Mouse (Mus musculus): ENCODE results near the gene Ednra.

Gene Ednra

DNA sequence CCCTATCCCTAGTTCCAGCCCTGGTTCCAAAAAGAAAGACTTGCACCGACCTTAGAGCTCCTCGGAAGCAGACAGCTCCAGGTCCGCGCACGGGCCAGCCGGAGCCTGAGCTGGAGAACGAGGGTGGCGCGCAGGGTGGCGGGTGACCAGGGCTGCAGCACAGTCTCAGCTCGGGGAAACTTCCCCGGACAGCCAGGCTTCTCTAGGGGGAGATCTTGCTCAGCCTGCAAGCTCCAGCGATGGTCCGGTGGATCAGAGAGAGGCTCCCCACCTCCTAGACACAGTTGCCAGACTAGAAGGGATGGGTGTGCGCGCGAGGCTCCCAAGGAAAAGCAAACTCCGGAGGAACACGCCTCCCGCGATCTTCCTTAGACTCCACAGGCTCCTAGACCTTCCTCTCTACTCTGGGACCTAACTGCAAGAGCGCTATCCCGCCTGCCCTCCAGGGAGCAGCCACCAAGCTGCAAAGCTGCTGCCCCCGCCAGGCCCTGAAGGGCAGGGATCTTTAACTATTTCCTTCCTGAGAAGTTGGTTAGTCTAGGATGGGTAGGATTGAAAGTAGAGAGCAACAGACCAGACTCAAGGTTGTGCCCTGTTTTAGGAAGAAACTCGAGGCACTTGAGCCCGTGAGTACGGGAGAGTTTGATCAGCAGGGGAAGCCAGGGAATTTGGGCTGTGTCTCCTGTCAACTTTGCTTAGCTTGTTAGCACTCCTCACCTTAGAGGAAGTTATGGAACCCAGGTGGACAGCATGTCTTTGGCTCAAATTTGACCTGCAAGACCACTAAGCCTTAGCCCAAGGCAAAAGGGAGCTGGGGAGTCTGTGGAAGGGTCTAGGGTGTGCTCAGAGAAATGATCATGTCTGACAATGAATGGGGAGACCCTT is at the start of gene Ednra:
Ednra (minus strand) TSS at position 419 of the 885 bp plus-strand sequence.
- DNase-seq: peak; percentile 97

DNA sequence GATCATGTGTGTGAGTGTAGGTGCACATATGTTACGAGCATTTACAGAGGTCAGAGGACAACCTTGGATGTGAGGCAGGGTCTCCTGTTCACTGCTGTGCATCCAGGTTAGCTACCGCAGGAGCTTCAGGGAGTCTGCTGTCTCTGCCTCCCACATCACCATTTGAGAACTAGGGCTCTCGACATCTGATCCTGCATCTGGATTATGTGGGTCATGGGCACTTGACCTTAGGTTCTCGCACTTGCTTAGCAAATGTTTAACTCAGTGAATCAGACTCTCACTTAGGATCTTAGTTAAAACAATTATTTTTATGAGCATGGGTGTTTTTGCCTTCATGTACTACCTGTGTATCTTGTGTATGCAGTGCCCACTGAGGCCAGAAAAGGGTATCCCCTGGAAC is 49.6 kb upstream of the Ednra start:
- peak; percentile 37 for DNase-seq

DNA sequence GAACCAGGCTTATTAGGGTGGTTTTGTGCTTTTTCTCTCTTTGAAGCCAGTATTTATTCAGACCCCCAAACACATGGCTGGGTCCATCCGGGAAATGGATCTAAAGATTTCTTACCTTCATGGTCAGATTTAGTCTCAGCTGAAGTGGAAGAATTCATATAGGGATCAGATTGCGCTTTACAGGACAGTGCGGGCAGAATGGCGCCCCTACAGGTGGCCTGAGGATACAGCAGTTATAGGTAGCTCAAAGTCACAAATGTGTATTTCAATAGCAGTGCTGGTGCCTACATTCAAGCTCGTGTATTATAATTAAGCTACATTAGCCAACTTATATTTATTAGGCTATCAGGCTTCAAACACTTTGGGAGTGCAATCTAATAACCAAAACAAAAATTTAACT is 49.0 kb upstream of the Ednra start:
- peak; percentile 67 for DNase-seq

DNA sequence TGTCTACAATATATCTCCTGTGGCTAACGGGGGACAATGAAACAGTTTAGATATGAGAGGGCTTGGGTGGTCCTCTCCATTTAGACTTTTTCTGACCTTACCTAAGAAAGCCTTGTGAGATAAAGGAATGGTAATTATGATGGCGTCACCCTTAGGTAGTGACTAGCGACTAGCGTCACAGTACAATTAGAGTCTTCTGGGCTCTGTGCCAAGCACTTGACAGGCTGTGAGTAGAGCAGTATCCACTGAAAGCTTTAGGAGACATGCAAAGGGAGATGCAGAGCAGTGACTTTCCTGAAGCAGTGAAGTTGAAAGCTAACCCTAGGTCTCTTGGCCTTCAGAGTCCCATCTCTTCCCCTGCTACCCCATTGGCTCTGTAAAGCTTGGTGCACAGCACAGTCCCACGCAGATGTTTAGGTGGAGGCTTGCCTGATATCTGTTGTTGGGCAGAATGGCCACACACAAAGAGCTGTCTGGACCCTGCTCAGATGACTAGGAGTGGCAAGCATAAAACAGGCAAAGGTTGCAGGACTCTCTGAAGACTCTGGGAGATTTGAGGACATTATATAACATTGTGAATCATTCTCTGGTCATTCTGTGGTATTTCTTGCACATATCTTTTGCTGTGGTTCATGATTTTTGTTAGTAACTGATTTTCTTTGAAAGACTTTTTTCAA is 48.1 kb upstream of the Ednra start:
- DNase-seq: peak; percentile 36

DNA sequence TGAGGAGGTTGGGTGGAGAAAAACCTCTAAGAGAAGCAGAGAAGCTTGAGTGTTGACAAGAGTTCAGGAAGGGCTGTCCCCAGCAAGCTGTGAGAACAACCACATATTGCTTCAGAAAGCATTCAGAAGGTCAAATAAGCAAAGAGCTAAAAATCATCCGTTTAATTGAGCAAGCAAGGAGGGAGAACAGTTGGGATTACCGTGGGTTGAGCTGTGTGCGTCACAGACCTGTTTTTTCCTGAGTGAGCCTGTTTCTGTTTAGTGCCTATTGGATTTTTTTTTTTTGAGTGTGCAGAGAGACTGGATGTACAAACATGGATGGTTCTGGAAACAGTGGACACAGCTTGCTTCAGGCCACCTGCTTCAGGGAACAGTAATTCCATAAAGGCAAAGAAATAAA is 46.7 kb upstream of the Ednra start:
- DNase-seq: no peak

DNA sequence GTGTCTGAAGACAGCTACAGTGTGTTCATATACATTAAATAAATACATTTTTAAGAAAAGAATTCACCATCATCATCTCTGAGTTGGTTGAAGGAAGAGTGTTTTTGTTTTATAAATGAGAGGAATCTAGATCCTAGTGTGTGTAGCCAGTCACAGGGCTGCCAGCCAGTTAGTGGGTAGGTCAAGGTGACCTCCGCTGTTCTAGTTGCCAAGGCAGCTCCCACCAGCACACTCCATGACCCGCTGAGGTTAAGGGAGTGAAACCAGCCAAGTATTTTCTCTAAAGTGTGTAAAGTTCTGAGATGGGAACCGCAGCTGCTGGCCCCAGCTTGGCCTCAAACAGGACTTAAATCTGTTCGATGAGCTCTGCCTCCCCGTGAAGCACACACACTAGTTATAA is 44.7 kb upstream of the Ednra start:
- no peak for DNase-seq

DNA sequence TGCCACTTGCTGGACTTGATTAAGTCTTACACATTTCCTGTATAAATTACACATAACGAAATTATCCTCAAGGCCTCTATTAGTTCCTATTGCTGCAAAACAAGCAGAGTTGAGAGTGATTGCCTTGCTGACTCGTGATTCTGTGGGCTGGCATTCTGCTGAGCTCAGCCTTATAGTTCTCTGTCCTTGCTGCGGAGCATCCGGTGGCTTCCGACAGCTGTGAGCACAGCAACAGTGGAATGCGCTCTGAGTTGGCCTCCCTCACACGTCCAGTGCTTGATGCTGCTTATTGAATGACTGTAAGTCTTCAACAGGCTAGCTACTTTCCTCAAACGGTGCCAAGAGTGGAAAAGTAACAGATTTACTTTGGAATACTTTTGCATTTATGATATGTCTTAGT is 40.0 kb upstream of the Ednra start:
- peak; percentile 45 for DNase-seq

DNA sequence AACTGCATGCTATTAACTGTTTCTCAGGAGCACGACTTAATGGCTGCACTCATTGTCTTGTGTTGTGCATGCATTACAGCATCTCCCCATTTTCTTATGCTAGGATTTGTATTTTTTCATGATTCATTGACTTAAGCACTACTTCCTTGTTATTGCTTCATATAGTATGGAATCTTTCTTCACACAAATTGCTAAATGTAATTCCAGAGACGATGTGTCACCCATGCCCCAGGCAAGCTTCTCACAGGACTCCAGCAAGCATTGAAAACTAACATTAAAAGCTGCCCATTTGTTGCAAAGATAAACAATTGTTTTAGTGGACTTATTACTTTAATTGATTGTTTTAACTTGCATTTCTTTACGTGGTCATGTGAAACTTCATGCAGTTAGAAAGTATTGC is 38.7 kb upstream of the Ednra start:
- DNase-seq: peak; percentile 39

DNA sequence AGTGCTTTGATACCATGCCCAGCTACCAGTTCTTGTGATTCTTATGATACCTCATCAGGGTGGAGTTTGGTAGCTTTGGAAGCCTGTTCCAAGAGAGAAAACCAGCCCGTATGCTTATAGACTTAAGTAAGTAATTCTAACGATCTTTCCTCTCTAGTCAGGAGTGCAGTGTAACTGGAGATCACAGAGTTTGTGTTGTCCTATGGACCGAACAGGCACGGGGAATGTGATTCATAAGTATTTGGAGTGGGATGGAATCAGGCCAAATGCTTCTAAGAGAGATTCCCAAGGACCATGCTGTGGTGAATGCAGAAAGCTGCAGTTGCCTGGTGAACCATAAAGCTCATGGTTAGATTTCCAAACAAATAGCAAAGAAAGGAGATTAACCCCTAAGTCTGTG is 31.2 kb upstream of the Ednra start:
- peak; percentile 74 for DNase-seq

DNA sequence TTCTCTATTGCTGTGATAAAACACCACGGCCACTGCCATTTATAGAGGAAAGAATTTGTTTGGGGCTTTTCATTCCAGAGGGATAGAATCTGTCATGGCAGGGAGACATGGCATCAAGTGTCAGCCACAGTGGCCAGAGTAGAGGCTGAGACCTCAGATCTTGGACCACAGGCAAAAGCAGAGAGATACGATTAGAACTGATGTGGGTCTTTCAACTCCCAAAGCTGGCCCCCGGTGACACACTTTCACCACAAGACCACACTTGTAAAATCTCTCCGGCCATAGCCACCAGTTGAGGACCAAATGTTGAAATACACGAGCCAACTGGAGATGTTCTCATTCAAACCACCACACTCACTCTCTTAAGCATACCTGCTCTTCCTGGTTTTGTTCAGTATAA is 29.5 kb upstream of the Ednra start:
- DNase-seq: peak; percentile 63

DNA sequence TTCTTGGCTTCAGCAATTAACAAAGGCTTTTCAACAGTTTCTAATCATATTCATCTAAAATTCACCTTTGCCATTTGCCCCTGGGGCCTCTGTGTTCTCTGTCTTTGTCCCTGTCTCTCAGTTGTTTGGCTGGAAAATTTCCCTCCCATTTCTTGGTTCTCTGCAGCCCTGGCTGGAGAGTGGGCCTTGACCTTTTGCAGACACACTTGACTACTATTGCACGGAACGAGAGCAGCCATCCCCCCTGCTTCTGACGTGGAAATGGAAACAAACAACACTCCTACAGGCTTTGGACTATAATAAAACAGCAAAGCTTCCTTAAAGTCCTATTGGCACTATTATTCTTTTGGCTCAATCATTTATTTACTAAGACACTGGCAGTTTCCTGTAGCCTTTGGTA is 27.8 kb upstream of the Ednra start:
- DNase-seq: no peak

DNA sequence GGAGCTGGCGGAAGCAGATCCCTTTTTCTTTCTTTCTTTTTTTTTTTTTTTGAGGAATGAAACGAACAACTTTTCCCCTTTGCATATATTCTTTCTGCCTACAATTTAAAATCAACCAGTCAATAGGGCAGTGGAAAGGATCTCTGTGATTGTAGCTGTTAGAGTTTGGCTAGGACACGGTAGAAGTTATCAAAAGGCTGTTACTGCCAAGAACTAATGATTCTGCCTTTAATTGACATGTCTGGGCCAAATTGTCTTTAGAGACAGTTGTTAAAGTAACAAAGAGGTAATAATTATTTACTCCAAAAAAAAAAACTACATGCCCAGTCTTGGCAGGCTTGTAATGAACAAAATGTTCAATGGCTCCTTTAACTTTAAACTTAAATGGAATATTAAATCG is 26.1 kb upstream of the Ednra start:
- no peak for DNase-seq

DNA sequence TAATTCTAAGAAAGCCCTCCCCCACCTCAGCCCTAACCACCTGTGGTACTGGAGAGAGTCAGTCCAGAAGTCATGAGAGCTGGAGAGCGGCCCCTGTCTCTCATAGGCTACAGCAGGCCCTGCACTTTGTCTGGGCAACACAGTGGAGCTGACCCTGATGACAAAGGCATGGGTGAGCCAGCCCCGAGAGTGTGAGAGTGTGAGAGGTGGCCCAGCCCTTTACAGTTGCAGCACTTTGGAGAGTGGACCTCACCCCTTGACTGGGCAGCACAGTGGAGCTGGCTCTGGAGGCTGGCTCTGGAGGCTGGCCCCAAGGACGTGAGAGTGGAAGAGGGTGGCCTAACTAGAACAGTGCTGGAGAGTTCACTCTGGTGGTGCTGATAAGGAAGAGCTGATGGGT is 20.2 kb upstream of the Ednra start:
- peak; percentile 59 for DNase-seq

DNA sequence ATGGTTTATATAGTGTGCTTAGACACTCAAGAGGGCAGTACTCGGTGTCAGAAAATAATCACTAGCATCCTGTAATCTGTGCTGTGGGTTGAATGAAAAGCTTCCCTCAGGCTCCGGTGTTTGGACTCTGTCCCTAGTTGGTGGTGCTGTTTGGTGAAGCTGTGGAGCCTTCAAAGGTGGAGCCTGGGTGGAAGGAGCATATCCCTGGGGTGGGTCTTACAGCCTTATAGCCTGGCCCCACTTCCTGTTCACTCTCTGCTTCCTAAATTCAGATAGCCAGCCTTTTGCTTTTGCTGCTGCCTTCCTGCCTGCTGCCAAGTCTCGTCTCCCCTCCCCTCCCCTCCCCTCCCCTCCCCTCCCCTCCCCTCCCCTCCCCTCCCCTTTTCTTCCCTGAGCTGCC is 18.1 kb upstream of the Ednra start:
- peak; percentile 45 for DNase-seq

DNA sequence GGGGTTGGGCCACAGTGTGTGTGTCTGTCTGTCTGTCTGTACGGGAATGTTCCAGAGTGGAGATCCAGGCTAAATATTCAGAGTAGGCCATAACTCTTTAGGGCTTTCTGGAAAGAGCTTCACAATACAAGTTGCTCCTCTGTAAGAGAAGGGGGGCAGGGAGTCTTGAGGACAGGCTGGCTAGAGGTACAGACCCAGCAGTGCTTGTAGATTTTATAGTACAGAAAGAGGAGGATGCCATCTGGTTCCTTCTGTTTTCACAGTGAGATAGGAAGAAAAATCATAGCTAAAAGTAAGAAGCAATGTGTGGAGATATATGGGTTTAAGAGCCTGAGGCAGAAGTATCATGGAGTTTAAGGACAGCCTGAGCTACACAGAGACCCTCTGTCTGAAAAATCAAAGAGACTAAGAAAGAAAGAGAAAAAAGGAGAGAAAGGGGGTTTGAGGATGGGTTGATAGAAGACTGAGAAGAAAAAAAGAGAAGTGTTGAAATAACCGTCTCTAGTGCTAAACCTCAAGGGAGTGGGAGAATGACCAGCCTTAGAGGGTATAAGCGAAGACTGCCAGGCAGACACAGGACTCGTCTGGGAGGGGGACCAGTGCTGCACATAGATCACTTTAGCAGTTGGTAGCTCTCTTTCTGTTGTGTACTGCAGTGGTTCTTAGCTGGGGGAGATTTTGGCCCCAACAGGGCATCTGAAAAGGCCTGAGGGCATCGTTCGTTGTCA is 16.9 kb upstream of the Ednra start:
- peak; percentile 50 for DNase-seq

DNA sequence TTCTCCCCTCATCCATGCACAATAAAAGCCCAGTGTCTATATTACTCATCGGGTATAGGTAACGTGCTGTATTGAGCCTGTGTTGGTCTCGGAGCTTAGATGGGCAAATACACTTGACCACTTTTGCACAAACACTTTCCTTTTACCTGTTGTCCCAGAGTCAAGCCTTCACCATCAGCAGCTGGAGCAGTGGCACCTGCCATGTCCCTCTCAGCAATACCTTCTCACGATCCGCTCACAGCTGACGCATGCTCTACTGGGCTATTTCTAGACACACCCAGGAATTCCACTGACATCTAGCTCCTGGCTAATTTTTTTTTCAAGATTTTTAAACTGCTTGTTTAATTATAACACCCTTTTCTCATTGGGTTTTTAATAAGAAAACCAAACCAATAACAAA is 14.2 kb upstream of the Ednra start:
- DNase-seq: peak; percentile 30

DNA sequence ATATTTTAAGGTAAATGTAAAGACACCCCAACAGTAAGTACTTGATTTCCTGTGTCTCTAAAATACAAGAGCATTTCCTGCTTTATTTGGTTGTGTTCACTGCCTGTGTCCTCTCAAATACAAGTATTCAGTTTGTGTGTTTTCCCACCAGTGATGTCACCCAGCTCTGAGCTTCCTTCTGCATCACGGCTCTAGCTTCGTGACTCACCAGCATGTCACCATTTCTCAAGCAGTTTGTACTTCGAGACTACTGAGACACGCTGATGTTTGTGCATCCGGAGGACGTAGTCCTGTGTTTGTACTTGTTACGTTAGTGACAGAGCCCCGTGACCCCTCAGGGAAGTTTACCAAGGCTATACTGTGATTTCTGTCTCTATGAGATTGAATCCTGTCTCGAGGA is 13.1 kb upstream of the Ednra start:
- DNase-seq: peak; percentile 12

DNA sequence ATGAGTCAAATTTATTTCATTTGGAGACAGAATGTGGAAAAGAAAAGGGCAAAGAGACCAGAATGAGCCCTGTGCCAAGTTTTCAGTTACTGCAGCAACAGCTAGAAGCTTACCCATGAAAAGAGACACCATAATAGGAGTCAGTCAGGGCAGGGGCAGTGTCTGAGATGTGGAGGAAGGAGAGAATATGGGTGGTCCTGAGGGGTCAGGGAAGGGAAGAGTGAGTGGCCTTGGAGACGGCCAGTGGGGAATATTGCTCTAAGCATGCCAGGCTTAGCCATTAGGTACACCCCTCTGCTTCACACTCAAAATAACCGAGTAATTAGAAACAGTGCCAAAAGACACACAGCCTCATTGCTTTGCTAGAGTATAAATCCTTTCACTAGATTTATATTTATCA is 9.5 kb upstream of the Ednra start:
- DNase-seq: peak; percentile 42

DNA sequence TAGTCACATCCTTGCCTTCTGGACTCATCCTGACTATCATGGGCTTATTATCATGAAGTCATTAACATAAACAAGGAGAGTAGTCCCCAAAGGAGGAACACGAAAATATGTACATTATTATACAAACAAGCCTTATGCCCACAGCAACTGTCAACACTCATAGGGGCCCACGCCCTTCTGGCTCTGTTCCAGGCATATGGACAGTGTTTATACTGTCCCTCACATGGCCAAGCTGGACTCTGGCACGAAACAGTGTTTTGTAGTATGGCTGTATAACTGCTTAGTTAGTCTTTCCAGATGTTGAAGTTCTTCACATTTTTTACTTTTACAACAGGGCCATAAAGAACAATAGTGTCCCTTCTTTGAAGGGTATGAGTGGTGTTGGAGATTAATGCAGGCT is 8.7 kb upstream of the Ednra start:
- DNase-seq: peak; percentile 19

DNA sequence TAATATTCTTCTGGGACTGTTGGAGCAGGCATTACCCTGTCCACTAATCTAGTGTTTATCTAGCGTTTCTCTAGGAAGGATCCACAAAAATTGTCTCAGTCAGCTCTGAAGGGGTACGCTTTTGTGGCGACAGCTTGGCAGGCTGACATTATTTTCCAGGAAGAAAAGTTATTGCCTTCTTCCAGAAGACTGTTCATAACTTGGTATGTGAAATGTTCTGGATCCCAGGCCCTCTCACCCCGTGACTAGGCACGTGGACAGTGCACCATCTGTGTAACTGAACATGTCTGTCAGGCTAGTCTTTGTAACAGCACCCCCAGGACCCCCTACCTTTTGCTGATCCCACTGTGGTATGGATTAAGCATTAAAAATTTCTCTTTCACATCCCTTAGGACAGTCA is 1.1 kb upstream of the Ednra start:
- peak; percentile 89 for DNase-seq

DNA sequence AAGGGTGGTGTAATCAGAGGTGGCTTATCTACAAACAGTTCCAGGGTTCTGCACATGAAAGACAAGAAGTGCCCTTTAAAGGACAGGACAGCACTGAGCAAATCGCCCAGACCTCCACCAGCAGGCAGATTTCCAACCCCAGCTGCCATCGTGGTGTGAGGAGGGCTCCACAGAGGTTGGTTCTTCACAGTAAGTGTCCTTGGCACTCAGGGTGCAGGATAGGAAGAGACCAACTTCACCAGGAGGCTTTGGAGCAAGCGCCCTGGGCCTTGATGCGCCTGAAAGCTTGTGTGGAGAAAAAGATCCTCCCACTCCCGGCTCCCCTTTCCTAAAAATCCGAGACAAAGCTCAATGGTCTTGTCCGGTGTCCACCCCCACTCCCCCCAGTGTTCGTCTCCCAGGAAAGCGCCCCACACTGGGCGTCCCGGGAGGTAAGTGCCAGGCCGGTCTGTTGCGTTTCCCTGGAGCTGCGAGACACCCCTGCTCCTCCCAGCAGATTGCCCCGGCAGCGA is 674 bp downstream of the Ednra start:
- DNase-seq: peak; percentile 95

DNA sequence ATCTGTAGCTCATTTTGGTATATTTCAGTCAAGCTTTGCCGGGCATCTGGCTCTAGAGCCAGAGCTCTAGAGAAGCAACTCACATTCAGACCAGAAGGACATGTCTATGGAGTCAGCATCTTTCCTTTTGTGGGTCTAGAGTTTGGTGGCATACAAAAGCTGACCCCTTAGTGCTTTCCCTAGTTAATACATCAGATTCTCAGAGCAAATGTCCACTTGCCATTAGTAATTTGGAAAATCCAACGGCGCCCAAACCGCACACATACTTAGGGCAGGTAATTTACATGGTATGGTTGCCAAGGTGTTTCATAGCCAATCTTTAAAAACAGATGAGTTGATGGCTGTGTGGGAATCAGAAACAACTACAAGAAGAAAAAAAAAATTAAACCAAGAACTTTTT is 1.2 kb downstream of the Ednra start:
- peak; percentile 86 for DNase-seq

DNA sequence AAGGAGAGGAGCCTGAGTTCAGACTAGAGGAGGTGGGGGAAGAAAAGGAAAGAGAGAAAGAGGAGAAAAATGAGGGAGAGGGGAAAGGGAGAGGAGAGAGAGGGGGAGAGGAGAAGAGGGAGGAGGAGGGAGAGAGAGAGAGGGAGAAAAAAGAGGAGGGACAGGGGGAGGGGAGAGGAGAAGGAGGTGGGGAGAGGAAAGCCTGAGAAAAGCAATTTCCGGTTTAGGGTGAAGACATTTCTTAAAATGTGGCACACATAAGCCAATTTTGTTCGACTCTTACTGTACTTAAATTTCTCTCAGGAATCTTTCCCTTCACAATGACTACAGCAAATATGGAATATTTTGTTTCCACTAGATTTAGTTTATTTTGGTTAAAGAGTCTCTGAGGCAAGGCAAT is 5.3 kb downstream of the Ednra start:
- peak; percentile 21 for DNase-seq

DNA sequence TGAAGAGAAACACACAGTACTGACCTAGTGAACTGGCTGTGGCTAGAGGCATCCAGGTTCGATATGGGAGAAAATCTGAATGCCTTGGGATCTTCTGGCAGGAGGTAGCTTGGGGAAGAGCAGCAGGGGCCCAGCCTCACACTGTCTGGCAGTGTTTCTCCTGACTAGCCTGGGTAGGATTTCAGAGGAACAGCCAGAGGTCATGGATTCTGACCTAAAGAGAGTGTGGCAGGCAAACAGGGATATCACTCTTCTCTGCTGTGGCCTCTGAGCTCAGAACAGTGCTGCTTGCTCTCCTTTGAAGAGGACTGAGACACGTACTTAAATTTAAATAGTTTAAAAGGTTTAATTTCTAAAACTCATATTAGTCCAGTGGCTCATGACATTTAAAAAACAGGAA is 7.2 kb downstream of the Ednra start:
- DNase-seq: peak; percentile 89
